Mouse (Mus musculus): ENCODE measurements around the gene Hist1h2ad. TPM values are rescaled to one million over a fixed set of nuclear protein-coding genes. Genes with fewer than 3 reads are reported as not detected.
A peak's percentile ranks its signal among the peaks of the same experiment; 100 is the strongest.

Gene Hist1h2ad
- total RNA-seq (2015) (3.2 and 3.6 TPM in 2 replicates), total RNA-seq (2017) (93.7 and 99.2 TPM in 2 replicates)

- ATAC-seq (ENCODE audit: poor library complexity, severe bottlenecking): peak; percentile 80
Observed at GRCm38 (mm10) chr13:23573898-23574524, at the start of gene Hist1h2ad, which contains the start of gene Hist1h2bf. TSS of gene Hist1h2ad (plus strand) at chr13:23574381. TSS of gene Hist1h2bf (minus strand) at chr13:23574196.

- peak; percentile 73 for ATAC-seq (ENCODE audit: poor library complexity, severe bottlenecking)
Observed at GRCm38 (mm10) chr13:23524654-23525053, 49.5 kb upstream of the Hist1h2ad start.

DNA sequence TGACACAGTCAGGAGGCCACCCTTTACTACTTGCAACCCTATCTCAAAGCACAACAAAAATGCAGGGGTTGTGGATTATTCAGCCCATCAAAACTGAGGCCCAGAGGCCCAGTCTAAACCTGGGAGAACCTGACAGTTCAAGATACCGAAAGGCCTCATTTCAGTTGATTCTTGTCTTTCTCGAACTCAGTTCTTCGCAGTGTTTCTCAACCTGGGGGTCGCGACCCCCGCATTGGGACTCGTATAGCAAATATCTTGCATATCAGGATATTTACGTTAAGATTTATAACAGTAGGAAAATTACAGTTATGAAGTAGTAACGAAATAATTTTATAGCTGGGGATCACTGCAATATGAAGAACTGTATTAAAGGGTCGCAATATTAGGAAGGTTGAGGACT is 48.3 kb upstream of the Hist1h2ad start:
- ATAC-seq (ENCODE audit: poor library complexity, severe bottlenecking): no peak

- peak; percentile 49 for ATAC-seq (ENCODE audit: poor library complexity, severe bottlenecking)
Observed at GRCm38 (mm10) chr13:23526312-23526711, 47.9 kb upstream of the Hist1h2ad start.

DNA sequence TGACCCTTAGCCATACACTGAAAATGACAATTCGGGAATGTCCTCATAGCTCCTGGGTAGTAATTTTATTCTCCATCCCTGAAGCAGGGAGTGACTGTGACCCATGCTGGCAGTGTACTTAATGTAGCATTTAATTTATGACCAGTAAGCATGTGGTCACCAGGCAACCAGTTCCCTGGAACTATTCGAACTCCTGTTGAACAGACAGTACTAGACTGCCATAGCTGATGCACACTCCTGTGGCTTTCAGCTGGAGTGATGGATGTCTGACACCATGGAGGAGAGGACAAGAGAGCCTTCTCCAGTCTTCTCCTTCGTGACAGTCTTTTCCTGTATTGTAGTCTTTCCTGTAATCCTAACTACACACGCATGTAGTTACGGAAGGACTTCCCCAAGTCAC is 45.2 kb upstream of the Hist1h2ad start:
- no peak for ATAC-seq (ENCODE audit: poor library complexity, severe bottlenecking)

DNA sequence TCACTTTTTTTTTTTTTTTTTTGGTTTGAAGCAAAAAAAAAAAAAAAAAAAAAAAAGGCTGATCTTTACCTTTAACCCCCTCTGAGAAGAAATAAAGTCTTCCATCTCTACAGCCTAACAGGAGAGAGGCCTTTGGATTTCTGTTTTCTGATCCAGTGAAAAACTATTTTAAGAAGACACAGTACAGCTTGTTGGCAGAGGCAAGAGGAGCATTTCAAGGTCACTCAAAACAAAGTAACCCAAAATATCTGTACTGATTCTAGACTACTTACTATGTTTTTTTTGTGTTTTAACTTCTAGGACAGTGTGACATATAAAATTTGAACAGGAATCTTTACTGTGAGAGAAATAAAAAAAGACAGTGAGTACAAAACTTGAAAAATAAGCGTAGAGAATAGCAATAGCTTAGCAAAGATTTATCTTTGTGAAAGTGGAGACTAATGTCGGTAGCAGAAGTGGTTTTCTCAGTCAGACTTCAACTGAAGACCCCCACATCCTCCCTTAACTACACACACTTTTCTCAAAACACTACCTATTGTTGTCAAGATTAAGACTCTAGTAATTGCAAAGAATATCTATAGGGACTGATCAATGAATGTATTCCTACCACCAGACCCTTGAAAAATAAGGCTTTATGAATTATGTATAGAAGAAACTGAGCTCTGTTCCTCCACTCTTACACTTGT is 44.6 kb upstream of the Hist1h2ad start:
- ATAC-seq (ENCODE audit: poor library complexity, severe bottlenecking): no peak

DNA sequence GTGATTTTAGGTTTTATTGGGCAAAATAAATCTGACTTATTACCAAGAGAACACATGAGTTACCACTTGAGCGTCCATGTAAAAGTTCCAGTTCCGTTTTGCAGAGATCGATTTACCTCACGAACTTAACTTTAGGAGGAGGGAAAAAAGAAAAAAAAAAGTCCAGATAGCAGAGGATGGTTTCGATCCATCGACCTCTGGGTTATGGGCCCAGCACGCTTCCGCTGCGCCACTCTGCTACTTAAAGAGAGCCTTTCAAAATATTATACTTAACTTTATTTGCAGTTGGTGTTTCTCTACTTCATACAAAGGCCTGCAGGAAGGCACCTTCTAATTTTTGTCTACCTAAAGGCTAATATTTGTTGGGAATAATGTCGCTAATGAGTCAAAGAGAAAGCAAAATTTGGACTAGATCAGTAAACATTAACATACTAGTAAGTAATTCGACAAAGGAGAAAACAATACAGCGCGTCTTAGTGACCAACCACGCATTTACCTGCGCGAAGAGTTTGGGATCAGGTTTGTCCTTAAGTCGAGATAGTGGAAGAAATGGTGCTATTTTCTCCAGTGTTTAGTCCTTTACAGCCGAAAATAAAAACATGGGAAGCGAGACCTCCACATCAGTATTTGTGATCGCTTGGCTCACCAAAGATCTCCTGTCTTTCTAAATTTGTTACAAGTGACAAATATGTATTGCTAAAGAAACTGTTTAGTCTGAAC is 43.8 kb upstream of the Hist1h2ad start:
- ATAC-seq (ENCODE audit: poor library complexity, severe bottlenecking): no peak

GRCm38 (mm10) chr13:23530901-23531875 is 43.0 kb upstream of the Hist1h2ad start, which contains the start of gene Hist1h4h:
TSS of gene Hist1h4h (plus strand) at chr13:23531050.
- ATAC-seq (ENCODE audit: poor library complexity, severe bottlenecking): peak; percentile 66

GRCm38 (mm10) chr13:23532262-23533075 is 41.7 kb upstream of the Hist1h2ad start:
- ATAC-seq (ENCODE audit: poor library complexity, severe bottlenecking): no peak

DNA sequence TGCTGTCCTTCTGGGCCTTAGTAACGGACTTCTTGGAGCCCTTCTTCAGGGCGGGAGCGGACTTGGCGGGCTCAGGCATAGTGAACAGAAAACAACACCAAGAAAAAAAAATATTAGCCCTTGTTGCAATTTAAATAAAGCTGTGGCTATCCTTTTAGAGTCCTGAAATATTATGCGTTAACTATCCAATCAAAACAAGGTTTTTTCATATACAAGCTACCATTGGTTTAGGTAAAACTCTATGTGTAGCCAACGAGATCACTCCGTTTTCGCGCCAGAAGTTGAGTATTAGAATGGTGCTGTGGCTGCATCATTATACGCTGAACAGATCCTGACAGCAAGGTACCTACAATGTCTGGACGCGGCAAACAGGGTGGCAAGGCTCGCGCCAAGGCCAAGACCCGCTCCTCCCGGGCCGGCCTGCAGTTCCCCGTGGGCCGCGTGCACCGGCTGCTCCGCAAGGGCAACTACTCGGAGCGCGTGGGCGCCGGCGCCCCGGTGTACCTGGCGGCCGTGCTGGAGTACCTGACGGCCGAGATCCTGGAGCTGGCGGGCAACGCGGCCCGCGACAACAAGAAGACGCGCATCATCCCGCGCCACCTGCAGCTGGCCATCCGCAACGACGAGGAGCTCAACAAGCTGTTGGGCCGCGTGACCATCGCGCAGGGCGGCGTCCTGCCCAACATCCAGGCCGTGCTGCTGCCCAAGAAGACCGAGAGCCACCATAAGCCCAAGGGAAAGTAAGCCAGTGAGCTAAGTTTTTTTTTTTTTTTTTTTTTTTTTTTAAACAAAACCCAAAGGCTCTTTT is 40.4 kb upstream of the Hist1h2ad start, which contains the start of gene Hist1h2af:
Hist1h2af (plus strand) TSS at position 347 of the 808 bp plus-strand sequence.
- peak; percentile 15 for ATAC-seq (ENCODE audit: poor library complexity, severe bottlenecking)

DNA sequence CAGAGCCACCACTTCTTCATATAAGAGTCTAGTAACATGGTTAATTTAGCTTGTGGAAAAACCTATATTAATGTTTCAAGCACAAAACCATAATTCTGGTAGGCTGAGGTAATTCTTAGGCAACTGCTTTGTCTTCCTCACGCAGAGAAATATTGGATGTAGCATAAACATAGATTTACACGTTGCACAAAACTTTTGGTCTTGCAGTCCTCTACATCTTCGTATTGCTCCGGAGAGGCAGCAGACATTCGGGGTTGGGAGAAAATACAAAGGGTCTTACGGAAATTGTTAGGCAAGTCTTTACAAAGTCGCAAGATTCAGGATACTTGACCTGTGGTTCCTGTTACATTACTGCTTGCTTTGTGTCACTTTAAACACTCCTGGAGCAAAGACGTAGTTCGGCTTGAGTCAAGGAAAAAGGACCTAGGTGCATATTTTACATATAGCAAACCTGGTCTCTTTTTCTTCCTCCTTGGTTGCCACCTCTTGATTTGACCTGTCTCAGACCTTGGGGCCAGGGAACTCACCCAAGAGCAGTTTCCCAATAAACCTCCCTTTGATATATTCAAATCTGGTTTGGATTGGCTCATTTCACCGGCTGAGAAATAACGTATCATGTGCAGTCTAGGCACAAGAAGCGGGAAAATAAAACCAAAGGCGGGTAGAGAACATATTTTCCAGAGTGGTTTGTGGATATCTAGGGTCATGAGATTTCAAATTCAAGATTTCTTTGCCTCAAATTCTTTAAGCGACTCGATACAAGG is 39.6 kb upstream of the Hist1h2ad start:
- ATAC-seq (ENCODE audit: poor library complexity, severe bottlenecking): no peak

DNA sequence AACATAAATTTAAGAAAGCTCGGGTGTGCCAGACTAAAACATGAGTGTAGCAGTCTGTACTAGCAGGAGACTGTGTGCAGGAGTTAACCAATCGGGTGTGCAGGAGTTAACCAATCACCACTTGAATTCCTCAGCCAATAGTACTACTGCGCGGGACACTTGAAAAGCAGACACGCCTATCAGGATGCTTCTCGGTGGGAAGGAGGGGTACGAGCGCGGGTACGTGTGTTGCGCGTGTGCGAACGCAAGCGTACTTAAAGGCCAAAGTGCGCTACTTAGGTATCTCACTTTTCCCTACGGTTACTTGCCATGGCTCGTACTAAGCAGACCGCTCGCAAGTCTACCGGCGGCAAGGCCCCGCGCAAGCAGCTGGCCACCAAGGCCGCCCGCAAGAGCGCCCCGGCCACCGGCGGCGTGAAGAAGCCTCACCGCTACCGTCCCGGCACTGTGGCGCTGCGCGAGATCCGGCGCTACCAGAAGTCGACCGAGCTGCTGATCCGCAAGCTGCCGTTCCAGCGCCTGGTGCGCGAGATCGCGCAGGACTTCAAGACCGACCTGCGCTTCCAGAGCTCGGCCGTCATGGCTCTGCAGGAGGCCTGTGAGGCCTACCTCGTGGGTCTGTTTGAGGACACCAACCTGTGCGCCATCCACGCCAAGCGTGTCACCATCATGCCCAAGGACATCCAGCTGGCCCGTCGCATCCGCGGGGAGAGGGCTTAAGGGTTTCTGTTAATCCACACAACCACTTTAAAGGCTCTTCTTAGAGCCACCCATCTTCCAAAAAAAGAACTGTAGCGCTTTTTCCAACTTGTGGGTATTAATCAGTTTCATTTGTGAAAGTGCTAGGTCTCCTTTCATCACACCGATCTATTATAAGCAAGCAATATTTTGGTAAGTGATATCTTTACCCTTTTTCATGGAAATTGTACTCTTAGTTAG is 38.8 kb upstream of the Hist1h2ad start, which contains the start of gene Hist1h3g:
Hist1h3g (plus strand) TSS at position 286 of the 939 bp plus-strand sequence.
- peak; percentile 67 for ATAC-seq (ENCODE audit: poor library complexity, severe bottlenecking)

DNA sequence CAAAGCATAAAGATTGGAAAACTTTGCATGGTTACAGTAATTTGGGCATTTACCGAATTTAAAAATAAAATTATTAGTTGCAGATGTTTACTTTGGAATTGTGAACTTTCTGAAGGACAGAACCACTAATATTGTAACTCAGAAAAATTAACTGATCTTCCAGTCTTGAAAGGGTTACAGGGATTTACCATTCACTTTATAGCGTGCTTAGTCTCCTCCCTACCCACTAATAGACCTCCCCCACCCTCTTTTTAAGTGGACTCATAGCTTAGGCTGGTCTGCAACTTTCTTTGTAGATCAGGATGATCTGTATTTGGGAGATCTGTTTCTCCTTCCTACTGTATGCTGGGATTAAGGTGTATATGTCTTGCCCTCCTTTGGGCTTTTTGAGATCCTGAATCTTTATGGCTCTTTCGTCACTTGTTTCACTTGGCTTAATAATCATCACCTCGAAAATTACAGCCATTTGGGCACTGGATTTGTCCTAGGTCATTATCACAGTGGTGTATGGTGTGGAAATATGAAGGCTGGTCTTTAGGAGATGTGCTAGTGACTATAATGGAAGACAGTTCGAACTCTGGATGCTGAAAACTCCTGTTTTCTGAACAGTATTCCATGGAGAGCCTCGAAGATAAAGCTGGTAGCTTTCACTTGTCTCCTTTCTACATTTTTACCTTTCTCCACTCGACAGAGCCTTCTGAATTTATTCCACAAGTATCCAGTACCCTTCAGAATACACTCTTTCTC is 37.9 kb upstream of the Hist1h2ad start:
- no peak for ATAC-seq (ENCODE audit: poor library complexity, severe bottlenecking)

DNA sequence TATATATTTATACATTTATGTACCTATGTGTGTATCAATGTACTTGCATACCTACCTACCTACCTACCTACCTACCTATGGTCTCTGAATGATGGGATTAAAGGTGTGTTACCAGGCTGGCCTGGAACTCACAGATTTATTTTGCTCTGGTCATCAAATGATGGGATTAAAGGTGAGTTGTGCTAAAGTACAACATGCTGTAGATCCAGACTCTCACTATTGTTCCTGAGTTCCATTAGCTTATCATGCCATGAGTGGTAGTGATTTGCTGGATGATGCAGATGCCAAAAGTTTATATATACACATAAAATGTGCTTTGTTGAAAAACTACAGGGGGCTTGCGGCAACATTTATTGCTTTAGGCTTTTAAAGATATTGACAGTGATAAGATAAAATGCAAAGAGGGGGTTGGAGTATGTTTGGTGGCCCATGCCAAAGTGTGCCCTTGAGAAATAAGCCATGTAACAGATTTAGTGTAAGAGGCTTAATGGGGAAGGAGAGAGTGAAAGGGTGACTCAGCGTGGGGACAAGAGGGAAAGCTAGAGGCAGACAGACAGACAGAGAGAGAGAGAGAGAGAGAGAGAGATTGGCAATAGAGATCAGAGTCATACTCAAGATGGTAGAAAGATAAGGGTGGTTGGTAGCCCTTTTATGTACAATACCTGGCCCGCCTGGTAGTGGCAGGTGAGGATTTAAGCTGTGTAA is 37.0 kb upstream of the Hist1h2ad start:
- no peak for ATAC-seq (ENCODE audit: poor library complexity, severe bottlenecking)

DNA sequence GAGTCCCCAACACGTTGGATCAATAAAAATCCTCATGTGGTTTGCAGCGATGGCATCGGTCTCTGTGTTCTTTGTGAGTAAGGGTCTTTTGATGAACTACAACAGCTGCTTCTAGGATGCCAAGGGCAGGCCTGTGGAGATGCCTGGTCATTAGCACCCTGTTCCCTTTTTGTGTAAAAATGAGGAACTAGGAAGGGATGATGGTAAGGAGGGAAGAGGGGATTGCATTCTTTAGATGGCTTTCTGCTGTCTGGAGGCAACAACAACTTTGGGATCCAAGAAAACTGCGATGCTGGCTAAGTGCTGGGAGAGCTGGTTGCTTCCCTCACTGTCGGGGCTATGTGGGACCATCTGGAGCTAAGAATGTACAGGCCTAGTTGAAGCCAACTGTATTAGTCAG is 35.9 kb upstream of the Hist1h2ad start:
- ATAC-seq (ENCODE audit: poor library complexity, severe bottlenecking): peak; percentile 39; the same call in 1 of the 2 replicates
